Mouse (Mus musculus) lung, postnatal 4 days (tissue): ENCODE measurements around the gene Sfxn1.

Experiments used
- DNase-seq, 2 experiments: peaks; one replicate each; pipeline ENCODE4 v3.0.0; 2021

Sfxn1 gene

GRCm38 (mm10) chr13:54143788-54144187, 72.1 kb downstream of the Sfxn1 start:
- no peak for DNase-seq

GRCm38 (mm10) chr13:54144624-54145023, 73.0 kb downstream of the Sfxn1 start:
- DNase-seq = no peak

GRCm38 (mm10) chr13:54147328-54147727, 75.7 kb downstream of the Sfxn1 start:
- DNase-seq = no peak

- no peak for DNase-seq
Observed at GRCm38 (mm10) chr13:54152421-54152820, 80.8 kb downstream of the Sfxn1 start.

- DNase-seq = no peak
Observed at GRCm38 (mm10) chr13:54152911-54153310, 81.2 kb downstream of the Sfxn1 start.

GRCm38 (mm10) chr13:54153672-54154218, 82.1 kb downstream of the Sfxn1 start:
- DNase-seq = no peak

- no peak for DNase-seq
Observed at GRCm38 (mm10) chr13:54155822-54156221, 84.2 kb downstream of the Sfxn1 start.
